Mouse (Mus musculus) liver, embryonic 13.5 days (tissue): ENCODE measurements around the gene Bsx. TPM values are rescaled to one million over a fixed set of nuclear protein-coding genes. Genes with fewer than 3 reads are reported as not detected.
A peak's percentile ranks its signal among the peaks of the same experiment; 100 is the strongest.

ENCODE experiments used
- ATAC-seq: fragments of 200-750 bp; cut with Nextera tagmentation; 2 replicates; pipeline ENCODE4 v1.8.0; 2017; ENCODE audit warnings: low read depth, mild to moderate bottlenecking, moderate number of reproducible peaks, moderate library complexity
- DNase-seq: peaks from one replicate; pipeline ENCODE4 v3.0.0; 2022
- H3K27ac ChIP-seq: fragments of 300-500 bp; sonication (generic); 2 replicates; pipeline ENCODE4 v1.5.1; 2015; ENCODE audit warnings: moderate library complexity, mild to moderate bottlenecking, inconsistent platforms
- H3K27me3 ChIP-seq: fragments of 300-500 bp; sonication (generic); 2 replicates; pipeline ENCODE4 v1.6.1; 2015; ENCODE audit warnings: mild to moderate bottlenecking, inconsistent platforms
- H3K36me3 ChIP-seq: fragments of 300-500 bp; sonication (generic); 2 replicates; pipeline ENCODE4 v1.6.1; 2015; ENCODE audit warnings: mild to moderate bottlenecking, inconsistent platforms
- H3K4me1 ChIP-seq: fragments of 300-500 bp; sonication (generic); replicated peaks from 2 replicates; pipeline ENCODE4 v1.6.1; 2015; ENCODE audit warnings: inconsistent platforms
- H3K4me2 ChIP-seq: fragments of 300-500 bp; sonication (generic); 2 replicates; pipeline ENCODE4 v1.6.1; 2015; ENCODE audit warnings: inconsistent platforms, mild to moderate bottlenecking, moderate library complexity
- H3K4me3 ChIP-seq: fragments of 300-500 bp; sonication (generic); replicated peaks from 2 replicates; pipeline ENCODE4 v1.5.1; 2015; ENCODE audit warnings: mild to moderate bottlenecking, inconsistent platforms
- H3K9ac ChIP-seq: fragments of 300-500 bp; sonication (generic); 2 replicates; pipeline ENCODE4 v1.6.1; 2015; ENCODE audit warnings: mild to moderate bottlenecking, inconsistent platforms
- H3K9me3 ChIP-seq: fragments of 300-500 bp; sonication (generic); replicated peaks from 2 replicates; pipeline ENCODE4 v1.6.1; 2016; ENCODE audit warnings: inconsistent platforms
- WGBS: fragments of 180-500 bp; shearing (Covaris S2); methylation state at CpG from one replicate; pipeline ENCODE4 v1.1.7; 2015; ENCODE audit not compliant: insufficient replicate concordance; 5-methylcytosine and 5-hydroxymethylcytosine counted together
- polyA plus RNA-seq: library from polyadenylated mRNA; unstranded; fragments of >200 nt; fragmentation: Nextera tagmentation; extraction: Ambion mirVana; gene quantifications from 2 replicates; pipeline ENCODE4 v1.2.1, GENCODE M21; 2015

Gene Bsx
- polyA plus RNA-seq, 1 experiment from 2014 or later = not detected

DNA sequence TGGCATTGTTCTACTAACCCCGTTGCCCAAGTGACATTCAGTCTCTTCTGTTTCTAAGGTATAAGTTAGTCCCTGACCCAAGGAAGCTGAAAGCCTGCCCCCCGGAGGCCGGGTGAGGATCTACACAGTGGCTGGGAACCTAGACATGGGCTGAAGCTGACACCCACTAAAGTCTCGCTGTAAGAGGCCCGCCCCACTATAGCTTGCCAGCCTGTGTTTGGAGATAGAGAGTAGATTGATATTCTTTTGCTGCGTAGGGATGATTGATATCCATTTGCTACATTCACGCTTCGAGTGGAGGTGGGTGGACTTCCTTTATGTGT, 1.8 kb upstream of the Bsx start:
- H3K36me3 ChIP-seq = no peaks in the 10 kb centered on the region
- H3K27ac ChIP-seq = no peak overlapping the region
- 3% methylated on average over 8 of the region's 8 CpGs for WGBS
- H3K9ac ChIP-seq = no peak overlapping the region
- H3K4me1 ChIP-seq = no peaks in the 10 kb centered on the region
- DNase-seq (no peak), ATAC-seq (no peak)
- no peak overlapping the region for H3K4me3 ChIP-seq
- H3K9me3 ChIP-seq = no peaks in the 10 kb centered on the region
- peaks cover 85% of the 10 kb centered on the region for H3K27me3 ChIP-seq
- H3K4me2 ChIP-seq = peak overlapping the region; percentile 39; the same call in 1 of the 2 replicates

GRCm38 (mm10) chr9:40874961-40875360, 1.0 kb downstream of the Bsx start:
- WGBS = 4% methylated on average over 4 of the region's 4 CpGs
- H3K4me3 ChIP-seq = no peak overlapping the region
- no peak for ATAC-seq

GRCm38 (mm10) chr9:40875431-40875830, 1.5 kb downstream of the Bsx start:
- Histone ChIP-seq H3K9ac (no peak overlapping the region), H3K4me2 (no peak overlapping the region), H3K4me1 (no peaks in the 10 kb centered on the region), H3K27me3 (peaks cover 98% of the 10 kb centered on the region), H3K27ac (no peak overlapping the region), H3K4me3 (no peak overlapping the region), H3K36me3 (no peaks in the 10 kb centered on the region), H3K9me3 (no peaks in the 10 kb centered on the region)
- DNase-seq = no peak
- no peak for ATAC-seq
- 5% methylated on average over 17 of the region's 17 CpGs for WGBS

More at GRCm38 (mm10) chr9:40874961-40875360, 1.0 kb downstream of the Bsx start:
- Histone ChIP-seq H3K27me3 (peaks cover 98% of the 10 kb centered on the region), H3K4me1 (no peaks in the 10 kb centered on the region), H3K9me3 (no peaks in the 10 kb centered on the region), H3K4me2 (no peak overlapping the region), H3K36me3 (no peaks in the 10 kb centered on the region), H3K27ac (no peak overlapping the region), H3K9ac (no peak overlapping the region)
- no peak for DNase-seq

GRCm38 (mm10) chr9:40876164-40876563, 2.2 kb downstream of the Bsx start:
- H3K36me3 ChIP-seq = no peaks in the 10 kb centered on the region
- no peak overlapping the region for H3K9ac ChIP-seq
- H3K4me2 ChIP-seq = no peak overlapping the region
- 2% methylated on average over 29 of the region's 29 CpGs for whole genome bisulfite sequencing
- ATAC-seq = no peak
- H3K4me1 ChIP-seq = no peaks in the 10 kb centered on the region
- H3K27me3 ChIP-seq = peaks cover 100% of the 10 kb centered on the region
- DNase-seq = no peak
- H3K9me3 ChIP-seq = no peaks in the 10 kb centered on the region
- H3K27ac ChIP-seq = no peak overlapping the region
- no peak overlapping the region for H3K4me3 ChIP-seq

GRCm38 (mm10) chr9:40876693-40877092, 2.8 kb downstream of the Bsx start:
- no peak overlapping the region for H3K4me3 ChIP-seq
- no peaks in the 10 kb centered on the region for H3K4me1 ChIP-seq
- DNase-seq = no peak
- H3K9ac ChIP-seq = no peak overlapping the region
- ATAC-seq = no peak
- H3K27me3 ChIP-seq = peaks cover 100% of the 10 kb centered on the region
- no peaks in the 10 kb centered on the region for H3K36me3 ChIP-seq
- H3K9me3 ChIP-seq = no peaks in the 10 kb centered on the region
- 7% methylated on average over 5 of the region's 5 CpGs for WGBS
- H3K4me2 ChIP-seq = no peak overlapping the region
- H3K27ac ChIP-seq = no peak overlapping the region

GRCm38 (mm10) chr9:40877146-40877880, 3.4 kb downstream of the Bsx start:
- H3K4me2 ChIP-seq = peak overlapping the region; percentile 21; the same call in 1 of the 2 replicates
- H3K9ac ChIP-seq = no peak overlapping the region
- H3K27ac ChIP-seq = no peak overlapping the region
- no peaks in the 10 kb centered on the region for H3K36me3 ChIP-seq
- ATAC-seq = no peak
- 2% methylated on average over 42 of the region's 42 CpGs for WGBS
- H3K4me1 ChIP-seq = no peaks in the 10 kb centered on the region
- no peak for DNase-seq
- H3K4me3 ChIP-seq = peak overlapping the region; percentile 29
- no peaks in the 10 kb centered on the region for H3K9me3 ChIP-seq
- H3K27me3 ChIP-seq = peaks cover 100% of the 10 kb centered on the region

- no peak for ATAC-seq
- Histone ChIP-seq H3K27ac (no peak overlapping the region), H3K9ac (no peak overlapping the region), H3K4me1 (no peaks in the 10 kb centered on the region), H3K9me3 (no peaks in the 10 kb centered on the region), H3K36me3 (no peaks in the 10 kb centered on the region), H3K27me3 (peaks cover 99% of the 10 kb centered on the region), H3K4me3 (peak overlapping the region; percentile 29), H3K4me2 (0 out of 2 replicates have a peak overlapping the region, but pooled peaks have one; percentile 21)
- DNase-seq = no peak
- 2% methylated on average over 29 of the region's 29 CpGs for WGBS
Measured at GRCm38 (mm10) chr9:40877881-40878235, 3.9 kb downstream of the Bsx start.

DNA sequence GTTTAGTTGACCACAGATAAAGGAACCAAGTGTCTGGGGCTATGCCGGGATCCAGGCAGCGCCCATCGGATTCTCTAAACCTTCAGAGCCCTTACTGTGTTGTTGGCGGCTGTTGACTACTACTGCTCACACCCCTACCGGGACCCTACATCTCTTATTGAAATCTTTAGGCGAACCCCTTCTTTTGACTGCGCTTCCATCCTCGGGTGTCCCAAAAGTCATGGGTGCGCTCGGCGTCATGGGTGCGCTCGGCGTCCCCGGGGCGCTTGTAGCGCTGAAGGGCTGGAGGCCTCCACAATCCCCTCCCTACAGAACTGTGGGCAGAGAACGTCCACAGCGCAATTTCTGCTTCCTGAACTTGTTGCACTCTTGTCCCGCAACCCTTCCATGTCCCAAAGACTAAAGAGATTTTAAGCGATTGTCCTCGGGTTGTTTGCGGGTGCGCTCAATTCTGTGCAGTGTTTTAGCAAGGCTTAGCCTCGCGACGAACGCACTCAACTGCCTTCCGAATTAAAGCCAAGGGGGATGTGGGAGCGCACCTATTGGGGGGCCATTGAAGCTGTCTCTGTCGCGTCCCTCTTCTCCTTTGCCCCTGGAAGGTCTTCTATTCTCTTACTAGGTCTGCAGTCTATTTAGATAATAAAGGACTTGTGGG, 4.5 kb downstream of the Bsx start:
- H3K4me2 ChIP-seq = no peak overlapping the region
- no peak for DNase-seq

DNA sequence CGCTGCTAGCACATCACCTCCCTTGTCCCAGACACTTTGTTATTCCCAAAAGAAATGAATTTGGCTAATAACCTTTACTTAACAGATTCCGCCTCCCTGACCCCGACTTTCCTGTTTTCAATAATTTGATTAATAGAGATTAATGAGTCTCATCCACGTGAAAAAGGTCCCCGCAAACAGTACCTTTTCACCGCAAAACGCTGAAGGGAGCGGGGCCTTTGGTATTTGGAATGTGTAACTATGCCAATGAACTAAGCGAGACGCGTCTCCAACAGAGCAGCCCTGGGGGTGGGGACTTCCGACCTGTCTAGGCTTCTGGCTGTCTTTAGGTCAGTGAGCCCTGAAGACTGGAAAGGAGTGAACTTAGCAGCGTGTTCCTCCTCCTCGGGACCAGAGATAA, 5.1 kb downstream of the Bsx start:
- Histone ChIP-seq H3K9me3 (no peaks in the 10 kb centered on the region), H3K4me1 (no peaks in the 10 kb centered on the region), H3K4me2 (no peak overlapping the region), H3K36me3 (no peaks in the 10 kb centered on the region), H3K27me3 (peaks cover 93% of the 10 kb centered on the region), H3K4me3 (no peak overlapping the region), H3K27ac (no peak overlapping the region), H3K9ac (no peak overlapping the region)
- WGBS = 2% methylated on average over 14 of the region's 14 CpGs
- ATAC-seq (no peak), DNase-seq (no peak)

More for the DNA sequence above, 4.5 kb downstream of the Bsx start:
- H3K27me3 ChIP-seq = peaks cover 98% of the 10 kb centered on the region
- no peaks in the 10 kb centered on the region for H3K9me3 ChIP-seq
- H3K27ac ChIP-seq = no peak overlapping the region
- no peaks in the 10 kb centered on the region for H3K36me3 ChIP-seq
- H3K9ac ChIP-seq = no peak overlapping the region
- H3K4me3 ChIP-seq = no peak overlapping the region
- 3% methylated on average over 32 of the region's 32 CpGs for WGBS
- no peaks in the 10 kb centered on the region for H3K4me1 ChIP-seq
- no peak for ATAC-seq

GRCm38 (mm10) chr9:40885669-40886068, 11.7 kb downstream of the Bsx start:
- no peak overlapping the region for H3K4me2 ChIP-seq
- no peaks in the 10 kb centered on the region for H3K9me3 ChIP-seq
- no peak overlapping the region for H3K27ac ChIP-seq
- no peaks in the 10 kb centered on the region for H3K36me3 ChIP-seq
- DNase-seq (no peak), ATAC-seq (no peak)
- H3K4me1 ChIP-seq = no peaks in the 10 kb centered on the region
- H3K9ac ChIP-seq = no peak overlapping the region
- 45% methylated on average over 10 of the region's 10 CpGs for WGBS
- no peak overlapping the region for H3K4me3 ChIP-seq
- H3K27me3 ChIP-seq = peaks cover 41% of the 10 kb centered on the region

- Histone ChIP-seq H3K27ac (no peak overlapping the region), H3K36me3 (no peaks in the 10 kb centered on the region), H3K9ac (no peak overlapping the region), H3K4me3 (no peak overlapping the region), H3K27me3 (peaks cover 15% of the 10 kb centered on the region; the same call in 1 of the 2 replicates), H3K4me1 (no peaks in the 10 kb centered on the region), H3K9me3 (no peaks in the 10 kb centered on the region), H3K4me2 (no peak overlapping the region)
- ATAC-seq (no peak), DNase-seq (no peak)
- WGBS = 46% methylated on average over 12 of the region's 12 CpGs
Measured at GRCm38 (mm10) chr9:40889389-40889788, 15.5 kb downstream of the Bsx start.

DNA sequence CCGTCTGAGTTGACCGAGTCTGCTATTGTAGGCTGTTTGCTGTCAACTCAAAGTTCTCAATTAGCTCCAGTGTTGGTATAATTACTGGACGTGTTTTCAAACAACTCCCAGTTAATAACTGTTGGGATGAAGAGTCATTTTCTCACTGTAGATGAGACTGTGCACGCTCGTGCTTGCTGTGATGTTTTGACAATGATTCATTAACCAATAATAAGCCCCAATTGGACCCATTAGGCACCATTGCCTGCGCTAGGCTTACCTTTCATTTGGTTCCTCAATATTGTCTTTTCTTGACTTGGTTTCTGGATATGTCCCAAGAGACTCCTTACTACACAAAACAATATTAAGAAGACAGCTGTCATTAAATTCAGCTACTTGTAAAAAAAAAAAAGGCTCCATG, 18.5 kb downstream of the Bsx start:
- 65% methylated on average over 6 of the region's 6 CpGs for WGBS
- no peak overlapping the region for H3K4me3 ChIP-seq

More for the DNA sequence above, 18.5 kb downstream of the Bsx start:
- ATAC-seq (no peak), DNase-seq (no peak)
- H3K9me3 ChIP-seq = no peaks in the 10 kb centered on the region
- 0 out of 2 replicates have a peak, but pooled peaks cover 7% of the 10 kb centered on the region for H3K27me3 ChIP-seq
- no peaks in the 10 kb centered on the region for H3K4me1 ChIP-seq
- H3K27ac ChIP-seq = no peak overlapping the region
- no peak overlapping the region for H3K4me2 ChIP-seq
- H3K36me3 ChIP-seq = no peaks in the 10 kb centered on the region
- no peak overlapping the region for H3K9ac ChIP-seq
